Mouse (Mus musculus) mature B cell (primary cell): ENCODE measurements around the gene Klk11.

Experiments
- in situ Hi-C: fragments of 300-500 bp; cut with MboI; formaldehyde crosslinking; loops from 2 replicates; pipeline ENCODE4 v1.14.3; 2019

Klk11 gene

GRCm38 (mm10) chr7:43774364-43774763, at the start of gene Klk11:
TSS of gene Klk11 (plus strand) at chr7:43774604.
- in situ Hi-C loops = no loop called here

GRCm38 (mm10) chr7:43747788-43748187, 26.6 kb upstream of the Klk11 start:
- in situ Hi-C loops = no loop called here

GRCm38 (mm10) chr7:43752806-43753205, 21.6 kb upstream of the Klk11 start:
- in situ Hi-C loops = no loop called here

- in situ Hi-C loops = no loop called here
These were observed 7.9 kb upstream of the Klk11 start for GRCm38 (mm10) chr7:43766484-43766883.

- in situ Hi-C loops = no loop called here
These were observed 5.8 kb upstream of the Klk11 start, which contains the start of gene Klk12 for GRCm38 (mm10) chr7:43768597-43768996. TSS of gene Klk12 (plus strand) at chr7:43768897.

GRCm38 (mm10) chr7:43769636-43770035, 4.8 kb upstream of the Klk11 start:
- in situ Hi-C loops = no loop called here

- in situ Hi-C loops = no loop called here
These were observed 3.7 kb upstream of the Klk11 start for GRCm38 (mm10) chr7:43770701-43771100.

- in situ Hi-C loops = no loop called here
These were observed 2.5 kb upstream of the Klk11 start for GRCm38 (mm10) chr7:43771916-43772315.

- in situ Hi-C loops = no loop called here
These were observed 1.5 kb upstream of the Klk11 start for GRCm38 (mm10) chr7:43772901-43773300.

GRCm38 (mm10) chr7:43774802-43775201, 398 bp downstream of the Klk11 start:
- in situ Hi-C loops = no loop called here

- in situ Hi-C loops = no loop called here
These were observed 1.1 kb downstream of the Klk11 start for GRCm38 (mm10) chr7:43775311-43776057.

- in situ Hi-C loops = no loop called here
These were observed 2.1 kb downstream of the Klk11 start for GRCm38 (mm10) chr7:43776506-43776905.

GRCm38 (mm10) chr7:43777423-43777822, 3.0 kb downstream of the Klk11 start:
- in situ Hi-C loops = no loop called here

GRCm38 (mm10) chr7:43778176-43778970, 4.0 kb downstream of the Klk11 start:
- in situ Hi-C loops = no loop called here

- in situ Hi-C loops = no loop called here
These were observed 5.8 kb downstream of the Klk11 start for GRCm38 (mm10) chr7:43780241-43780640.

- in situ Hi-C loops = no loop called here
These were observed 6.3 kb downstream of the Klk11 start, which contains the start of gene Klk10 for GRCm38 (mm10) chr7:43780746-43781145. TSS of gene Klk10 (plus strand) at chr7:43781035.

GRCm38 (mm10) chr7:43781541-43781940, 7.1 kb downstream of the Klk11 start:
- in situ Hi-C loops = no loop called here

GRCm38 (mm10) chr7:43782275-43783265, 8.2 kb downstream of the Klk11 start:
- in situ Hi-C loops = no loop called here

- in situ Hi-C loops = no loop called here
These were observed 10.9 kb downstream of the Klk11 start for GRCm38 (mm10) chr7:43785286-43785685.

GRCm38 (mm10) chr7:43788096-43788495, 13.7 kb downstream of the Klk11 start:
- in situ Hi-C loops = no loop called here

GRCm38 (mm10) chr7:43789295-43789694, 14.9 kb downstream of the Klk11 start:
- in situ Hi-C loops = no loop called here

GRCm38 (mm10) chr7:43791591-43791990, 17.2 kb downstream of the Klk11 start, which contains the start of gene Klk9:
TSS of gene Klk9 (plus strand) at chr7:43791891.
- in situ Hi-C loops = loop anchor here (10.0 kb wide), 1 partner anchor 63 kb away; no protein-coding TSS in a partner anchor
